Mouse (Mus musculus) myocyte (in vitro differentiated cells): Measurements from ENCODE around the gene Trappc10.

Source experiments
- CEBPB ChIP-seq: IDR thresholded peaks from 2 replicates; pipeline ENCODE4 v1.6.1; 2011; ENCODE audit warnings: mild to moderate bottlenecking, moderate library complexity; ENCODE audit not compliant: poor library complexity, insufficient read depth, severe bottlenecking
- E2F4 ChIP-seq: IDR thresholded peaks from one replicate; pipeline ENCODE4 v1.6.1; 2011; ENCODE audit warnings: mild to moderate bottlenecking, control low read depth, moderate library complexity; ENCODE audit not compliant: insufficient read depth
- MAX ChIP-seq: IDR thresholded peaks from one replicate; pipeline ENCODE4 v1.6.1; 2011; ENCODE audit warnings: low read depth, mild to moderate bottlenecking, control low read depth
- MYOD1 ChIP-seq, 3 experiments: IDR thresholded peaks; one replicate each; pipeline ENCODE4 v1.6.1; 2011; ENCODE audit warnings: control low read depth in 2 of 3, low read depth in 2 of 3, mild to moderate bottlenecking in 2 of 3, moderate library complexity in 1 of 3; ENCODE audit not compliant: insufficient read length in 2 of 3, control insufficient read depth in 1 of 3
- MYOG ChIP-seq, 3 experiments: IDR thresholded peaks; one replicate each; pipeline ENCODE4 v1.6.1; 2011; ENCODE audit warnings: control low read depth in 2 of 3, low read depth in 2 of 3, mild to moderate bottlenecking in 2 of 3; ENCODE audit not compliant: insufficient read length in 2 of 3, control insufficient read depth in 1 of 3, insufficient read depth in 1 of 3
- POLR2A ChIP-seq: IDR thresholded peaks from one replicate; pipeline ENCODE4 v1.6.1; 2011; ENCODE audit warnings: low read depth, mild to moderate bottlenecking, control low read depth, moderate library complexity; ENCODE audit not compliant: insufficient read length
- POLR2AphosphoS2 ChIP-seq: IDR thresholded peaks from one replicate; pipeline ENCODE4 v1.6.1; 2011; ENCODE audit warnings: low read depth, control low read depth; ENCODE audit not compliant: insufficient read length
- SRF ChIP-seq: IDR thresholded peaks from one replicate; pipeline ENCODE4 v1.6.1; 2011; ENCODE audit warnings: low read depth; ENCODE audit not compliant: control insufficient read depth, insufficient read length
- TCF12 ChIP-seq: IDR thresholded peaks from one replicate; pipeline ENCODE4 v1.6.1; 2011; ENCODE audit warnings: mild to moderate bottlenecking, control low read depth; ENCODE audit not compliant: poor library complexity, insufficient read depth, severe bottlenecking
- TCF3 ChIP-seq: IDR thresholded peaks from one replicate; pipeline ENCODE4 v1.6.1; 2011; ENCODE audit warnings: low read depth, control low read depth; ENCODE audit not compliant: insufficient read length
- USF1 ChIP-seq: IDR thresholded peaks from one replicate; pipeline ENCODE4 v1.6.1; 2011; ENCODE audit warnings: low read depth, mild to moderate bottlenecking, control low read depth, moderate library complexity

DNA sequence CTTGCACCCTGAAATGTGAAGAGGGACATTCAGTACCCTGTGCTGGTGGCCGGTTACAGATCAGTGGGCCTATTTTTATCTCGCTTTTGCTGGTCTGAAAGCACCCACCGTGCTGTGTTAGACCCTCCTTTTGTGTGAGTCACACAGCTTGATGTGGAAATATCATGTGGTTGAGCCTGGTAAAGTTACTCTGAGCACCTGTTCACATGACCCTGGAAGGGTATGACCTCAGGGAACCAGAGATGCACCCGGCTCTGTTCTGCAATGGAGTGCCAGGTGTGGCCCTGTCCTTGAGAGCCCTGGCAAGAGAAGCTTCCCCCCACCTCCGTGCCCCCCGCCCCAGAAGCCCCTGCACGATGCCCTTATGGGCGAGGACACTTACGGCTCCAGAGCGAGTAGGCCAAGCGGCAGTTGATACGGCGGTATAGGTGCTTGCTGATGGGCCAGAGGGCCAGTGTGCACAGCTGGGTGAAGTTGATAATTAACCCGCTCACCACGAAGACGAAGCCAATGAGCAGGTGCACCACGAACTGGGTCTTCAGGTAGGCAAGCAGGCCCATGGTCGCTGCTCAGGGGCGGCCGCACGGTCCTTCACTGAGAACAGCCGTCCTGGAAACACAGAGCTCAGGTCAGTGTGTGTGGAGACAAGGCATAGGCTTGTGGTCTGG lies 43.2 kb upstream of the Trappc10 start:
- no peak for TF ChIP-seq POLR2A
- no peak for TF ChIP-seq TCF12
- no peak for TF ChIP-seq SRF
- TF ChIP-seq POLR2AphosphoS2: no peak
- no peak for TF ChIP-seq E2F4
- TF ChIP-seq MYOD1 (IDR thresholded peaks at IDR 0.05; ENCODE audit: control insufficient read depth in 1 of 3, insufficient read length in 2 of 3, low read depth in 2 of 3): peak in 2 of 3 experiments; percentile 31 to 71
- no peak for TF ChIP-seq CEBPB
- TF ChIP-seq USF1: no peak
- TF ChIP-seq MAX: no peak
- peak in 2 of 3 experiments; percentile 22 to 37 for TF ChIP-seq MYOG (IDR thresholded peaks at IDR 0.05; ENCODE audit: control insufficient read depth in 1 of 3, insufficient read depth in 1 of 3, insufficient read length in 2 of 3, low read depth in 2 of 3)
- TF ChIP-seq TCF3: no peak
